Mouse (Mus musculus): ENCODE results near the gene Trpm2. TPM values are rescaled to one million over a fixed set of nuclear protein-coding genes. Genes with fewer than 3 reads are reported as not detected.
A peak's percentile ranks its signal among the peaks of the same experiment; 100 is the strongest.

Trpm2 gene
- polyA plus RNA-seq, 1 experiment from 2014 or later: 0.63 TPM

GRCm38 (mm10) chr10:78002316-78002715, 32.0 kb upstream of the Trpm2 start:
- no peak for ATAC-seq (ENCODE audit: insufficient read depth)
- DNase-seq: no peak
- Histone ChIP-seq H3K27me3 (ENCODE audit: insufficient read depth, low read length) (no peaks in the 10 kb centered on the region), H3K4me3 (ENCODE audit: low read depth, low read length) (no peak overlapping the region), H3K9ac (no peak overlapping the region), H3K36me3 (ENCODE audit: insufficient read depth) (peaks cover 72% of the 10 kb centered on the region), H3K4me2 (no peak overlapping the region), H3K27ac (ENCODE audit: low read depth) (no peak overlapping the region), H3K9me3 (ENCODE audit: low read depth, low read length) (no peaks in the 10 kb centered on the region), H3K4me1 (ENCODE audit: insufficient read depth) (no peaks in the 10 kb centered on the region)
- no peak for TF ChIP-seq CTCF (IDR thresholded peaks at IDR 0.05; ENCODE audit: low read depth)
- WGBS: 92% methylated on average over 2 of the region's 2 CpGs

GRCm38 (mm10) chr10:78001796-78002195, 31.4 kb upstream of the Trpm2 start:
- Histone ChIP-seq H3K9me3 (ENCODE audit: low read depth, low read length) (no peaks in the 10 kb centered on the region), H3K27ac (ENCODE audit: low read depth) (no peak overlapping the region), H3K9ac (no peak overlapping the region), H3K4me1 (ENCODE audit: insufficient read depth) (no peaks in the 10 kb centered on the region), H3K36me3 (ENCODE audit: insufficient read depth) (peaks cover 78% of the 10 kb centered on the region), H3K27me3 (ENCODE audit: insufficient read depth, low read length) (no peaks in the 10 kb centered on the region), H3K4me3 (ENCODE audit: low read depth, low read length) (no peak overlapping the region), H3K4me2 (no peak overlapping the region)
- ATAC-seq (ENCODE audit: insufficient read depth) (no peak), DNase-seq (no peak)
- TF ChIP-seq CTCF (IDR thresholded peaks at IDR 0.05; ENCODE audit: low read depth): no peak
- 76% methylated on average over 11 of the region's 11 CpGs for WGBS

- no peaks in the 10 kb centered on the region for H3K9me3 ChIP-seq (ENCODE audit: low read depth, low read length)
- WGBS: 93% methylated on average over 5 of the region's 5 CpGs
- H3K27ac ChIP-seq (ENCODE audit: low read depth): no peak overlapping the region
- no peaks in the 10 kb centered on the region for H3K27me3 ChIP-seq (ENCODE audit: insufficient read depth, low read length)
- DNase-seq (no peak), ATAC-seq (ENCODE audit: insufficient read depth) (no peak)
- no peak overlapping the region for H3K9ac ChIP-seq
- peaks cover 91% of the 10 kb centered on the region for H3K36me3 ChIP-seq (ENCODE audit: insufficient read depth)
- H3K4me2 ChIP-seq: no peak overlapping the region
- TF ChIP-seq CTCF (IDR thresholded peaks at IDR 0.05; ENCODE audit: low read depth): no peak
- no peaks in the 10 kb centered on the region for H3K4me1 ChIP-seq (ENCODE audit: insufficient read depth)
- H3K4me3 ChIP-seq (ENCODE audit: low read depth, low read length): no peak overlapping the region
These were observed 29.8 kb upstream of the Trpm2 start for GRCm38 (mm10) chr10:78000200-78000599.

- Histone ChIP-seq H3K4me3 (ENCODE audit: low read depth, low read length) (no peak overlapping the region), H3K4me2 (no peak overlapping the region), H3K27ac (ENCODE audit: low read depth) (no peak overlapping the region), H3K27me3 (ENCODE audit: insufficient read depth, low read length) (no peaks in the 10 kb centered on the region), H3K9me3 (ENCODE audit: low read depth, low read length) (no peaks in the 10 kb centered on the region), H3K4me1 (ENCODE audit: insufficient read depth) (no peaks in the 10 kb centered on the region), H3K9ac (no peak overlapping the region), H3K36me3 (ENCODE audit: insufficient read depth) (peaks cover 96% of the 10 kb centered on the region)
- no peak for TF ChIP-seq CTCF (IDR thresholded peaks at IDR 0.05; ENCODE audit: low read depth)
- 84% methylated on average over 3 of the region's 3 CpGs for WGBS
- ATAC-seq (ENCODE audit: insufficient read depth) (no peak), DNase-seq (no peak)
These were observed 25.3 kb upstream of the Trpm2 start for GRCm38 (mm10) chr10:77995639-77996038.

DNA sequence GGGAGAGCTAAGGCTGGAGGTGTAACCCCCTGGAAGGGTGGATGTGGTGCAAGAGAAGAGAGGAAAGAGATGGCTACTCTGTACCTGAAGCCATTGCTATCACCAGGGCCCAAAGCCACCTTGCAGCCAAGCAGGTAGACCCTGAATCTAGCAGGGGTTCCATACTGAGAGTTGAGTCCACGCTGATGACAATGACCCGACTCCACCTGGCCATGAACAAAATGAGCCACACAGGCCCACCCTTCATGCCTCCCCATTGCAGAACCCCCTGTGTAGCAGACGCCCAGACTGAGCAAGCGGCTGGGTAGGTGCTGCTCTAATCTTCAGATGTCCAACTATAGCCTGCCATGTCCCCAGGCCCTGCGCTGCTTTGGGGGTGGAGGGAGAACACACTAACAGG, 15.4 kb upstream of the Trpm2 start:
- Histone ChIP-seq H3K4me1 (ENCODE audit: insufficient read depth) (no peaks in the 10 kb centered on the region), H3K4me3 (ENCODE audit: low read depth, low read length) (no peak overlapping the region), H3K4me2 (no peak overlapping the region), H3K9ac (no peak overlapping the region), H3K36me3 (ENCODE audit: insufficient read depth) (peaks cover 43% of the 10 kb centered on the region), H3K9me3 (ENCODE audit: low read depth, low read length) (no peaks in the 10 kb centered on the region), H3K27me3 (ENCODE audit: insufficient read depth, low read length) (no peaks in the 10 kb centered on the region), H3K27ac (ENCODE audit: low read depth) (no peak overlapping the region)
- ATAC-seq (ENCODE audit: insufficient read depth): no peak
- no peak for TF ChIP-seq CTCF (IDR thresholded peaks at IDR 0.05; ENCODE audit: low read depth)
- 74% methylated on average over 5 of the region's 5 CpGs for WGBS
- DNase-seq: no peak

DNA sequence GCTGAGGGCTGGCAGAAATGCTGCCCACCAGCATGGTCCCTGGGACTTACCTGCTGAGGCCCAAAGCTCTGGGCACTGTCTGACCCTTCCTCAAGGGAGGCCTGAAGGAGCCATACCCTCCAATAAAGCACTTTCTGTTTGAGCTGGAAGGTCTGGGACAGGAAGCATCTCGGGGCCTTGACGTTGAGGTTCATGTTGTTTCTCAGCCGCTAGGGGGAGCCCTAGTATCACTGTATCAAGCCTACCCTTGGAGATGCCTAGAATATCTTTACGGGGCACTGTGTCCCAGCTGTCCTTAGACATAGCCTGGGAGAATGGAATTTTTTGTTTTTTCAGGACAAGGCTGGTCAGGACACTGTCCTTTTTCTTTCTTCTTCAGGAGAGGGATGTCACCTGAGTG, 14.3 kb upstream of the Trpm2 start:
- Histone ChIP-seq H3K36me3 (ENCODE audit: insufficient read depth) (peaks cover 35% of the 10 kb centered on the region), H3K27me3 (ENCODE audit: insufficient read depth, low read length) (no peaks in the 10 kb centered on the region), H3K27ac (ENCODE audit: low read depth) (no peak overlapping the region), H3K4me3 (ENCODE audit: low read depth, low read length) (no peak overlapping the region), H3K4me1 (ENCODE audit: insufficient read depth) (no peaks in the 10 kb centered on the region), H3K9me3 (ENCODE audit: low read depth, low read length) (no peaks in the 10 kb centered on the region), H3K4me2 (no peak overlapping the region), H3K9ac (no peak overlapping the region)
- under 1% methylated on average over 4 of the region's 4 CpGs for WGBS
- TF ChIP-seq CTCF (IDR thresholded peaks at IDR 0.05; ENCODE audit: low read depth): peak; percentile 93
- DNase-seq (peak; percentile 93), ATAC-seq (ENCODE audit: insufficient read depth) (peak; percentile 69)

- no peak within 1 kb of the TSS for H3K27ac ChIP-seq (ENCODE audit: low read depth)
- no peaks in the 10 kb centered on the region for H3K4me1 ChIP-seq (ENCODE audit: insufficient read depth)
- H3K36me3 ChIP-seq (ENCODE audit: insufficient read depth): 0 out of 2 replicates have a peak, but pooled peaks cover 4% of the 10 kb centered on the region
- H3K9me3 ChIP-seq (ENCODE audit: low read depth, low read length): no peaks in the 10 kb centered on the region
- ATAC-seq (ENCODE audit: insufficient read depth): peak; percentile 97
- WGBS: under 1% methylated on average over 57 of the region's 57 CpGs
- peak within 1 kb of the TSS; percentile 65 for H3K4me3 ChIP-seq (ENCODE audit: low read depth, low read length)
- peak within 1 kb of the TSS; percentile 81 for H3K4me2 ChIP-seq
- TF ChIP-seq CTCF (IDR thresholded peaks at IDR 0.05; ENCODE audit: low read depth): no peak
- peak; percentile 99 for DNase-seq
- H3K9ac ChIP-seq: peak within 1 kb of the TSS; percentile 60
- H3K27me3 ChIP-seq (ENCODE audit: insufficient read depth, low read length): no peaks in the 10 kb centered on the region
These were observed 8.3 kb upstream of the Trpm2 start, which contains the start of gene 1810043G02Rik for GRCm38 (mm10) chr10:77978351-77979350. Gene 1810043G02Rik, plus strand, starts transcription at chr10:77978524.
